Mouse (Mus musculus) lung, adult 2 months (tissue): ENCODE results near the gene Epb41l4b. TPM values are rescaled to one million over a fixed set of nuclear protein-coding genes. Genes with fewer than 3 reads are reported as not detected.

Source experiments
- DNase-seq: peaks from one replicate; pipeline ENCODE4 v3.0.0; 2022
- H3K4me1 ChIP-seq: fragments of 200-500 bp; 2 replicates; pipeline ENCODE4 v1.6.1; 2011; ENCODE audit warnings: low read length; ENCODE audit not compliant: control insufficient read depth, insufficient read depth
- H3K4me3 ChIP-seq: fragments of 200-500 bp; replicated peaks from 2 replicates; pipeline ENCODE3; 2011; ENCODE audit warnings: low read depth, mild to moderate bottlenecking, control low read depth, low read length; ENCODE audit errors: extremely low read depth
- CTCF ChIP-seq: fragments of 200-500 bp; IDR thresholded peaks from 2 replicates; pipeline ENCODE4 v1.5.1; 2011; ENCODE audit warnings: mild to moderate bottlenecking, low read length, control low read depth; ENCODE audit not compliant: insufficient read depth
- POLR2A ChIP-seq: fragments of 200-500 bp; IDR thresholded peaks from 2 replicates; pipeline ENCODE4 v1.6.1; 2011; ENCODE audit warnings: low read depth, mild to moderate bottlenecking, control low read depth, low read length, borderline replicate concordance; ENCODE audit errors: extremely low read depth
- WGBS: fragments of 180-500 bp; shearing (Covaris S2); methylation state at CpG from one replicate; pipeline ENCODE4 v1.1.7; 2018; 5-methylcytosine and 5-hydroxymethylcytosine counted together
- polyA plus RNA-seq: library from polyadenylated mRNA; depleted of rRNA; stranded (reverse); fragments of >200 nt; gene quantifications from 2 replicates; pipeline ENCODE4 v1.2.3, GENCODE M21; 2012

Epb41l4b gene
- polyA plus RNA-seq, 1 experiment, result 28.9 TPM

- WGBS, result 89% methylated on average over 6 of the region's 6 CpGs
Observed at GRCm38 (mm10) chr4:57116278-57116677, 27.0 kb downstream of the Epb41l4b start.

GRCm38 (mm10) chr4:57114617-57115592 lies 28.3 kb downstream of the Epb41l4b start:
- DNase-seq, result no peak
- Histone ChIP-seq H3K4me1 (no peaks in the 10 kb centered on the region), H3K4me3 (no peak overlapping the region)
- WGBS, result 63% methylated on average over 19 of the region's 19 CpGs
- TF ChIP-seq POLR2A, result no peak
- no peak for TF ChIP-seq CTCF

More at GRCm38 (mm10) chr4:57116278-57116677, 27.0 kb downstream of the Epb41l4b start:
- Histone ChIP-seq H3K4me1 (no peaks in the 10 kb centered on the region), H3K4me3 (no peak overlapping the region)
- TF ChIP-seq CTCF (no peak), POLR2A (no peak)
- no peak for DNase-seq

GRCm38 (mm10) chr4:57113472-57114216 lies 29.6 kb downstream of the Epb41l4b start:
- Histone ChIP-seq H3K4me3 (no peak overlapping the region), H3K4me1 (no peaks in the 10 kb centered on the region)
- WGBS, result 44% methylated on average over 7 of the region's 7 CpGs
- no peak for DNase-seq
- TF ChIP-seq CTCF (no peak), POLR2A (no peak)

- Histone ChIP-seq H3K4me1 (no peaks in the 10 kb centered on the region), H3K4me3 (no peak overlapping the region)
- DNase-seq, result no peak
- TF ChIP-seq CTCF, result no peak
- TF ChIP-seq POLR2A, result no peak
- 72% methylated on average over 11 of the region's 11 CpGs for WGBS
Observed at GRCm38 (mm10) chr4:57111992-57112540, 31.2 kb downstream of the Epb41l4b start.

GRCm38 (mm10) chr4:57111411-57111810 lies 31.8 kb downstream of the Epb41l4b start:
- TF ChIP-seq CTCF (no peak), POLR2A (no peak)
- 75% methylated on average over 4 of the region's 4 CpGs for WGBS

GRCm38 (mm10) chr4:57109543-57109942 lies 33.7 kb downstream of the Epb41l4b start:
- 80% methylated on average over 4 of the region's 4 CpGs for WGBS
- Histone ChIP-seq H3K4me1 (no peaks in the 10 kb centered on the region), H3K4me3 (no peak overlapping the region)
- no peak for TF ChIP-seq POLR2A
- no peak for TF ChIP-seq CTCF
- no peak for DNase-seq

More at GRCm38 (mm10) chr4:57111411-57111810, 31.8 kb downstream of the Epb41l4b start:
- no peak for DNase-seq
- H3K4me1 ChIP-seq, result no peaks in the 10 kb centered on the region
- no peak overlapping the region for H3K4me3 ChIP-seq

GRCm38 (mm10) chr4:57105339-57105738 lies 37.9 kb downstream of the Epb41l4b start:
- 73% methylated on average over 6 of the region's 6 CpGs for WGBS
- Histone ChIP-seq H3K4me3 (no peak overlapping the region), H3K4me1 (no peaks in the 10 kb centered on the region; the same call in 1 of the 2 replicates)
- DNase-seq, result no peak
- TF ChIP-seq POLR2A (no peak), CTCF (no peak)

- DNase-seq, result no peak
- H3K4me1 ChIP-seq, result no peaks in the 10 kb centered on the region; the same call in 1 of the 2 replicates
- TF ChIP-seq CTCF (no peak), POLR2A (no peak)
- WGBS, result 44% methylated on average over 5 of the region's 5 CpGs
- H3K4me3 ChIP-seq, result no peak overlapping the region
Observed at GRCm38 (mm10) chr4:57103830-57104229, 39.4 kb downstream of the Epb41l4b start.

GRCm38 (mm10) chr4:57101095-57101494 lies 42.1 kb downstream of the Epb41l4b start:
- DNase-seq, result no peak
- Histone ChIP-seq H3K4me1 (no peaks in the 10 kb centered on the region; the same call in 1 of the 2 replicates), H3K4me3 (no peak overlapping the region)
- WGBS, result 74% methylated on average over 4 of the region's 4 CpGs
- TF ChIP-seq POLR2A (no peak), CTCF (no peak)
